Mouse (Mus musculus): ENCODE data around the gene Olfr73.
"Not testable (repeated sequence)": the region's sequence is repeated elsewhere in the genome, so short reads cannot be mapped to it uniquely, and the experiment has no call there.

The Olfr73 gene

GRCm38 (mm10) chr2:88037599-88037998 lies at the start of gene Olfr73:
Olfr73 (minus strand) TSS chr2:88037699.
- CTCF ChIA-PET = no interaction called here

GRCm38 (mm10) chr2:88071730-88072129 lies 34.2 kb upstream of the Olfr73 start, which contains the start of gene Olfr1163:
Olfr1163 (minus strand) TSS chr2:88071830.
- CTCF ChIA-PET = no interaction called here

GRCm38 (mm10) chr2:88063587-88063986 lies 26.1 kb upstream of the Olfr73 start:
- CTCF ChIA-PET = interaction anchor here (0.7 kb wide), 1 partner anchor 38 kb away, joined by 10 read pairs; no protein-coding TSS in a partner anchor

- CTCF ChIA-PET = no interaction called here
Measured at GRCm38 (mm10) chr2:88051029-88051428, 13.5 kb upstream of the Olfr73 start, which contains the start of gene Olfr1162. Olfr1162 (minus strand) TSS chr2:88051129.

GRCm38 (mm10) chr2:88022474-88022873 lies 15.0 kb downstream of the Olfr73 start, which contains the start of gene Olfr1161:
Olfr1161 (plus strand) TSS chr2:88022774.
- CTCF ChIA-PET = not testable (repeated sequence)

- CTCF ChIA-PET = no interaction called here
Measured at GRCm38 (mm10) chr2:88007515-88008318, 29.8 kb downstream of the Olfr73 start, which contains the start of gene Olfr1160. Olfr1160 (minus strand) TSS chr2:88008268.

GRCm38 (mm10) chr2:87989813-87990212 lies 47.7 kb downstream of the Olfr73 start, which contains the start of gene Olfr1158:
Olfr1158 (plus strand) TSS chr2:87990113.
- CTCF ChIA-PET = no interaction called here

Measured in spleen, embryonic (tissue).